Mouse (Mus musculus) retina, postnatal 1 day (tissue): ENCODE results near the gene Rnf111.

Experiments
- DNase-seq: peaks from one replicate; pipeline ENCODE4 v3.0.0-alpha.2; 2012

The Rnf111 gene

DNA sequence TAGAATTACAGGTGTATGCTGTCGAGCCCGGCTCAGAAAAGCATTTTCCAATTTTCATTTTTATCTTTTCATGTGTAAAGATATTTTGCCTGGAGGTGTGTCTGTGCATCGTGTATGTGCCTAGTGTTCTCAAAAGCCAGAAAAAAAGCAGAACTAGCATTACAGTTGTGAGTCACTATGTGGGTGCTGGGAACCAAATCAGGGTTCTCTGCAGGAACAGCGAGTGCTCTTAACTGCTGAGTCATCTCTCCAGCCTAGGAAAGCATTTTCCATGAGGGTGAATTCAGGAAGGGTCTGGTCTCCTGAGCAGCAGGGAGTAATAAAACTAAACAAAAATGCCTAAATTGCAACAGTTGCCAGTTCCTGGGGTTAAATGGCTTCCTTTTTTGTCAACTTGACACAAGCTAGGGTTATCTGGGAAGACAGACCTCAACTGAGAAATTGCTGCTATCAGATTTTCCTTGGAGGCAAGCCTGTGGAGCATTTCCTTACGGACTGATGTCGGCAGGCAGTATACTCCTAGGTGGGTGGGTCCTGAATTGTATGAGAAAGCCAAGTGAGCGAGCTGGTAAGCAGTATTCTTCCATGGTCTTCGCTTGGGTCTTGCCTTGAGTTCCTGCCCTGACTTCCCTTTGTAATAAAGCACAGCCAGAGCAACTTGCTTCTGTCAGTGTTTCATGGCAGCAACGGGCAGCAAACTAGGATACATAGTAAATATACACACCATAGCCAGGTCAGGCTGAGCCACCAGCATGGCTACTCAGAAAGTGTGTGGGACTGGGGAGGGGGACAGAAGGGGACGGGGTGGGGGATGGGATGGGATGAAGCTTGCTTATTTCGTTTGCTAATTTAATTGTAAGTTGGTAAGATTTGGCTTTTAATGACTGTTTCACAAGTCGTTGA, 111.6 kb downstream of the Rnf111 start:
- DNase-seq, result no peak

DNA sequence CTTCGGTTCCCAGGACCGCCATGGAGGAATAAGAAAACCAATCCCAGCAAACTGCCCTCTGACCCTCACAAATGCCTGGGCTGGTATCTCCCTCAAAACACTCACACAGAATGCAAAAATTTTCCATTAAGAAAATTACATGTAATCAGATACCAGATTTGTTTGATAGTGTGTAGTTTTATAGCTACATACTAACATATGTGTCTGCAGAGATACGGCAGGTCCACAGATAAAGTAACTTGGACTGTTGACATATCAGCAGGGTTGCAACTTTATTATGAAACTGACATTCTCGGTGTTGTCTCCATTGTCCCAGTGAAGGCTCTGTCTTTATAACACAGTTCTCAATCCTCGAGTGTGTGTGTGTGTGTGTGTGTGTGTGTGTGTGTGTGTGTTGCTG, 112.5 kb downstream of the Rnf111 start:
- DNase-seq, result no peak

DNA sequence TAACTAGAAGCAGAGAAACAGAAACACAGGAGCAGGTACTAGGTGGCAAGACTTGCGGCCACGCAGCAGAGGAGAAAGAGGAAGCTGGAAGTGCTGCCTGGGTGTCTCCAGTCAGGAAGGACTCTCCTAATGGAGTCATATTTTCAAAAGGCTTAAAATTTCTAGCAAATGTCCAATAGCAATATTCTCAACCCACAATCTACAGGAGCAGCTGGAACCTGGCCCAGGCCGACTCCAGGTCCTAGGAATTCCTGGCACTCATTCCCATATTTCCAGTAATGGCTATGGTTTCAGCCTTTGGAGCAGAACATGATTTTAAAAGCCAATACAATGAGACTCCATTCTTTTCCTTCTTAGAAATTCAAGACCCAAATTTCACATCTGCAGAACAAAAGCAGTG, 114.0 kb downstream of the Rnf111 start:
- no peak for DNase-seq

DNA sequence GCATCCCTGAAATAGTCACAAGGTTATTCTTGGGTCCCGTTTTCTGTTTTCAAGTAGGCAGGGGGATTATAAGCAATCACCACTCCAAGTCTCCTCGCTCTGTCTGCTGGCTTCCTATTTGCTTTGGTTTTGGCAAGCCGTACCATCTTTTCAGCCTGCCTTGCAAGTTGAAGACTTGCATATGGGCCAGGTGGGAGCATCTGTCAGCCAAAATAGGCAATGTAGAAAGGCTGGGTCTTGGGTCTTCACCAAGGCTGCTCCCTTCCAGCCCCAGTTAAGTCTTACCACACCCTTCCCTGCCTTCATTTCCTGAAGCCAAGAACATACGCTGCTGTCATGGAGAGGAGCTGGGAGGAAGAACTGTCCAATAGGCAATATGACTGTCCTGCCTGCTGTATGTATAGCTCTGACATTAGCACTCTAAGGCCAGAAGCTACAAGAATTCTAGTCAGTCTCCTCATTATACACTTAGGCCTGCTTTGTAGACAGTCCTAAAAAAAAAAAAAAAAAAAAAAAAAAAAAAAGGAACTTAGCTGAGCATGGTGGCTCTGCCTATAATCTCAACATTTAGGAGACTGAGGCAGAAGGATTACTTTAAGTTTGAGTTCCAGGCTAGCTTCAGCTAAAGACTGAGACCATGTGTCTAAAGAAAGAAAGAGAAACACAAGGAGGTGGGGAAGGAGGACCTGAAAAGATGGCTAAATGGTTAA, 116.0 kb downstream of the Rnf111 start:
- no peak for DNase-seq

DNA sequence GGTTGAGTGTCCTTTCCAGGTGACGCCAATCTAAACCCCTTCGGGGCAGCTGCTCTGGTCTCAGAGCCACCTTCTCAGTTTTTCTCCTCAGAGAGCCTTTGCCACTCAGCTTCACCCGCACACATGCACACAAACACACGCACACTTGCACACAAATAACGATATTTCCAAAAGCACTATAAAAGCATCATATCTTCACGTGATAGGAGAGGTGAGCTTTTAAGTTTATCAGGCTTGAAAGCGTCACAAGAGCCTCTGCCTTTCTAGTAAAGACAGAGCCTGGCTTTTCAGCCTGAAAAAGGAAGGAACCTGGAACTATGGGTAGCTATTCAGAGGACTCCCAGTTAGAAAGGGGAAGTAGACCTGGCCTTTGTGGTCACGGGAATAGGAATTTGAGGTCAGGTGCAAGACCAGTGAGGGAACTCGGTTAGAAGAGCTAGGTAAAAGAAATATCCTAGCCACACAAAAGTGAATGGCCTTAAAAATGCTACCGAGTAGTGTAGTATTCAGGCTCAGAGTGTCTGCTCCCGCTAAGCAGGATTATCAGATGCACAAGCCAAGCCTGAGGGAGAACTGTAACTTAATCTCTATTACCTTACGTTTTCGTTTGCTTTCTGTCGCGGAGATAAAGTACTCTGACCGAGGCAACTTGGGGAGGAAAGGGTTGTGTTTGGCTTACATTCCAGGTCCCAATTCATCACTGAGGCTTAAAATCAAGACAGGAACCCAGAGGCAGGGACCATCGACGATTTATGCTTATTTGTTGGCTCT, 118.4 kb downstream of the Rnf111 start:
- DNase-seq, result no peak

DNA sequence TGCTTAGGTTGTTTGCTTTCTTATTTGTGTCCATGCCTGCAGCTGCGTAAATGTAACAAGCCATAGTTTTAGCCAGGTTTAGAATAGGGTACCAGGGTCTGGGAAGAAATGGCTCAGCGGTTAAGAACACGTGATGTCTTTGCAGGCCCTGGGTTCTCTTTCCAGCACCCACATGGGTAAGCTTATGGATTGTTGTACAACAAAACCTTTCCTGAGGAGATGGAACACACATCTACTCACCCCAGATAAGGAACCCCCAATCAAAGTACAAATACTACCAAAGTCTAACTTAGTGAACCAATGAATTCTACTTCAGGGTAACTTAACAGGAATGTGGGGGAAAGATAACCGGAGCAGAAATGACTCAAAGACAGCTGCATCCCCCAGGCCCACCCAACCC, 119.0 kb downstream of the Rnf111 start:
- DNase-seq, result no peak

DNA sequence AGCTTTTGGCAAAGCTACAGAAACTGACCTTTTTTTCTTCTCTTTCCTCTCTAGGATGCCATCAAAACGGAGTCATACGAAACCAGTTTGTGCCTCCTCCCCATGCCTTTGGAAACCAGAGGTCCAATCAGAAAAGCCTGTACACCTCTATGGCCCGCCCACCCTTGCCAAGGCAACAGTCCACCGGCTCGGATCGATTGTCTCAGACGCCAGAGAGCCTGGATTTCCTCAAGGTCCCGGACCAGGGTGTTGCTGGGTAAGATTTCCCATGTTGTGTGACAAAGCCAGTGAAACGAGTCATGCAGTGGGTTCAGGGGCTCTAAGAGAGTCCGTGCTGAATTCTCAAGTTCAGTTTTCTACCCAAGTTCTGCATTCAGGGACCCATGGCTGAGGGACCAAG, 119.8 kb downstream of the Rnf111 start:
- DNase-seq, result no peak

DNA sequence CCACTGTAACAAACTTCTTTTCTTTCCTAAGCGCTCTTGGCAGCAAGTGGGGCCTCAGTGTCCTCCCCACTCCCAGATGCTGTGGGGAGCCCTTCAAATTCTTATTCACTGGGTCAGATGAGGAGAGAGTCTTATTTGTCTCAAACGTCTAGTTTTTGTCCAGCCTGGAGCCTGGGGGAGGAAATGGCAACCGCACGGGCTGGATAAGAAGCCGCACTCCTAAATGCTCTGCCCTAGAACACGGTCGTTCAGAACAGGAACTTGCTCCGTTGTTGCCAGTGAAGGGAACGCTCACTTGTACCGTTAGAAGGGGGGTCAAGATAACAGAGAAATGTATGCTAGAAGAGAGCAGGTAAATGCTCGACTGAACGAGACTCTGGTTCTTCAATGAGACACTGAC, 121.4 kb downstream of the Rnf111 start:
- no peak for DNase-seq

DNA sequence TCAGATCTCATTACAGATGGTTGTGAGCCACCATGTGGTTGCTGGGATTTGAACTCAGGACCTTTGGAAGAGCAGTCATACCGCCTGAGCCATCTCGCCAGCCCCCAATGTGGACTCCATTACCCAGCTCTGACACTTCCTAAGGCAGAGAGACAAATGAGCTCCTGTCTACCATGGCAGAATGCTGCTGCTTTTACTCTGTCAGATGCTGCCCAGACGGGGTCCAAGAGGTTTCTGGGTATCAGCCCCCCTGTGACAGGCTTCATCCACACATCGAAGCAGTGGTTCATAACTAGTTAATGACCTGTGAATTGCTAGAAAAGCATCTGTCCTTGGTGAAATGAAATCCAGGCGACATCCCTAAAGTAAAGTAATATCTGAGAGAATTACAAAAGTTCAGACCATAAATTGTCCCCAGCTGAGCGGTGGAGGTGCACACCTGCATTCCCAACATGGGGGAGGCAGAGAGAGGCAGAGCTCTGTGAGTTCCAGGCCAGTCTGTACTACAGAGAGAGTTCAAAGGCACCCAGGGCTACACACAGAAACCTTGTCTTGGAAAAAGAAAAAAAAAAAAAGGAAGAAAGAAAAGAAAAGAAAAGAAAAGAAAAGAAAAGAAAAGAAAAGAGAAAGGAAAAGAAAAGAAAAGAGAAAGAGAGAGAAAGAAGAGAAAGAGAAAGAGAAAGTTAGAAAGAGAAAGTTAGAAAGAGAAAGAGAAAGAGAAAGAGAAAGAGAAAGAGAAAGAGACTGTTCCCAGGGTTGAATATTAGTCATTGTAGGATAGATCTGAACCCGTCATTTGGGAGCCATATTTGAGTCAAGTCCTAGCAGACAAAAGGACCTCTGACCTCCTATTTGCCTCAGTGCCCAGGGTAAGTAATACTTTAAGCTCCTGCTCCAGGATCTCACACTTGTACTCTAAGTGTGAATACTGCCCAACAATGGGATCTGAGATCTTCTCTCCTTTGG, 123.7 kb downstream of the Rnf111 start:
- DNase-seq, result no peak
